Mouse (Mus musculus) heart, embryonic 16.5 days (tissue): ENCODE results near the gene Nr2e1. TPM values are rescaled to one million over a fixed set of nuclear protein-coding genes. Genes with fewer than 3 reads are reported as not detected.

Source experiments
- ATAC-seq: fragments of 200-750 bp; cut with Nextera tagmentation; replicated peaks from 2 replicates; pipeline ENCODE4 v1.8.0; 2017; ENCODE audit warnings: moderate number of reproducible peaks; ENCODE audit not compliant: insufficient read depth, low FRiP score; ENCODE audit errors: extremely low read depth
- H3K27ac ChIP-seq: fragments of 300-500 bp; sonication (generic); 2 replicates; pipeline ENCODE4 v1.5.1; 2014; ENCODE audit warnings: mild to moderate bottlenecking, low read length, control low read depth, moderate library complexity
- H3K27me3 ChIP-seq: fragments of 300-500 bp; sonication (generic); 2 replicates; pipeline ENCODE4 v1.6.1; 2014; ENCODE audit warnings: low read length, mixed read lengths; ENCODE audit not compliant: control insufficient read depth, insufficient read depth
- H3K36me3 ChIP-seq: fragments of 300-500 bp; sonication (generic); 2 replicates; pipeline ENCODE4 v1.6.1; 2014; ENCODE audit not compliant: control insufficient read depth, insufficient read depth
- H3K4me1 ChIP-seq: fragments of 300-500 bp; sonication (generic); 2 replicates; pipeline ENCODE4 v1.6.1; 2014; ENCODE audit warnings: low read length, mixed read lengths; ENCODE audit not compliant: control insufficient read depth, insufficient read depth
- H3K4me2 ChIP-seq: fragments of 300-500 bp; sonication (generic); 2 replicates; pipeline ENCODE4 v1.6.1; 2014; ENCODE audit warnings: low read depth, mild to moderate bottlenecking, control low read depth, low read length
- H3K4me3 ChIP-seq: fragments of 300-500 bp; sonication (generic); 2 replicates; pipeline ENCODE4 v1.5.1; 2014; ENCODE audit warnings: mild to moderate bottlenecking, control low read depth, low read length
- H3K9ac ChIP-seq: fragments of 300-500 bp; sonication (generic); 2 replicates; pipeline ENCODE4 v1.6.1; 2014; ENCODE audit warnings: low read length, control low read depth
- H3K9me3 ChIP-seq: fragments of 300-500 bp; sonication (generic); replicated peaks from 2 replicates; pipeline ENCODE4 v1.6.1; 2016; ENCODE audit warnings: low read length; ENCODE audit not compliant: control insufficient read depth
- WGBS: fragments of 180-500 bp; shearing (Covaris S2); extraction: QIAGEN DNeasy Blood & Tissue Kit; methylation state at CpG from one replicate; pipeline ENCODE4 v1.1.7; 2014; 5-methylcytosine and 5-hydroxymethylcytosine counted together
- polyA plus RNA-seq: library from polyadenylated mRNA; unstranded; fragments of >200 nt; fragmentation: Nextera tagmentation; extraction: Ambion mirVana; gene quantifications from 2 replicates; pipeline ENCODE4 v1.2.1, GENCODE M21; 2015

Gene Nr2e1
- polyA plus RNA-seq = not detected in 2 replicates

DNA sequence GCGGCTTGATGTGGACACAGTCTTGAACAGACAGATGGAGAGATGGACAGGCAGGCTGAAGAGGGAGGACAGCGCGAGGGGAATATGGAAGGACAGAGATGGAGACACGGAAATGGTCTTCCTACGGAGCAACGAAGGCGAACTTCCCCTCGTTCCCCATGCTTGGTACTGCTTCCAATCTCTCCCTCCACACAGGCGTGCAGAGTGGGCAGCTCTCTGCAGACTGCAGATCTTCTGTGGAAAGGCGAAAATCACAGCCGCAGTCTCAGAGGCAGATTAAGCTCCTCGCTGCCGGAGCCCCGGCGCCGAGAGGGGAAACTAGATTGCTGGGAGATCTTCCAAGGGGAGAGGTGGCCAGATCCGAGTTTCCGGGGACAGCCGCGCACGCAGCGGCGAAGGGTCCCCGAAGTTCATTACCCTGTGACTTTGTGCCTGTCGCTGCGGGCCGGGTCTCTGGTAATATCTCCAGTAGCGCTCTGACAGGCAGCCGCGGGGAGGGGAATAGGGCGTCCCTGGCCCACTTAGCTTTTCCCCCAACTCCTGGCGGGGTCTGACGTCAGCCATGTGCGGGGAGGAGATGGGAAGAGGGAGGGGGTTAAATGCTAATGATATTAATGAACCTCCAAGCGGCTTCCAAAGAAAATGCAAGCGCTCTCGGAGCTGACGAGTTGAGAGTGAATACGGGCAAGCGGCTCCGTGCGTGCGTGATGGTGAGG, at the start of gene Nr2e1, which contains the start of gene Ostm1:
TSS of gene Nr2e1 (minus strand) at position 476 of the 716 bp plus-strand sequence.
TSS of gene Ostm1 (plus strand) at position 666 of the 716 bp plus-strand sequence.
- H3K27me3 ChIP-seq = peaks cover 82% of the 10 kb centered on the region
- no peak within 1 kb of the TSS for H3K27ac ChIP-seq
- no peak for ATAC-seq
- peak within 1 kb of the TSS; percentile 41 for H3K4me2 ChIP-seq
- WGBS = under 1% methylated on average over 43 of the region's 43 CpGs
- no peaks in the 10 kb centered on the region for H3K9me3 ChIP-seq
- peak within 1 kb of the TSS; percentile 36 for H3K4me3 ChIP-seq
- H3K9ac ChIP-seq = no peak within 1 kb of the TSS
- no peaks in the 10 kb centered on the region for H3K36me3 ChIP-seq
- peaks cover 19% of the 10 kb centered on the region; the same call in 1 of the 2 replicates for H3K4me1 ChIP-seq

DNA sequence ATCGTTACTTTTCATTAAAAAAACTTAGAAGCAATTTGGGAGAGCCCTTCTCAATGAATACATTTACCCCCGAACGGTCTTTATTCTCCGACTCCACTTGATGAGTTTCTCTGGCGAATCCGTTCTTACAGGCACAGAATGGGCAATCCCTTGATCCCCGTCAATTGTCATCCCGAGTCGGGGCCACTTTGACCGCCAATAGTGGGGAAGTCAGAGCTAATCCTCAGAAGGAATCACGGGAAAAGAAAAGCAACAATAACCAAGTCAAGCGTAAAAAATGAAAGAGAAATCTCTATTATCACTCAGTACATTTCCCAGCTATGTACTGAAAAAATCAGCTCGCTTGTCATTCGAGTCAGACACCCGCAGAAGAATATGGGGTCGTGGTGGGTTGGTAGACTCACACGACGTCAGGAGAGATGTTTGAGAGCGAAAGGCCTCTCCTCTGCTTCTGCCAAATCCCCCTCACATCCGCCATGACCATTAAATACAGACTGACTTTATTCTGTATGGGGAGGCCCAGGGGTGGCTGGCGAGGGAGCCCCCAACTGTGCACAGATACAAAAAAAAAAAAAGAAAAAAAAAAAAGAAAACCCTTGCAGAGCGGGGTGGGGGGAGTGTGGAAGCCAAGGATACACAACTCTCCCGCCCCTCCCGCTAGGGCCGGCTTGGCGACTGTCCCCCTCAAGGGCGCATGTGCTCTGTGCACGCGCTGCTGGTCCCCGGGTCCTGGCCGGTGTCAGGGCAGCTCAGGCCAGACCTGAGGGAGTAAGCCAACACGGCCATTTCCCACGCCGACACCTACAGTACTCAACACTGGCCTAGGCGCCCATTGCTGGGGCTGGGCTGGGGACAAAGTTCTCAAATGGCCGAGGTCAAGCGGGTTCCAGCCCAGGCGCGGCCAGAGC, 49.3 kb upstream of the Nr2e1 start:
- no peaks in the 10 kb centered on the region for H3K36me3 ChIP-seq
- no peak for ATAC-seq
- peak overlapping the region; percentile 59 for H3K4me2 ChIP-seq
- H3K27ac ChIP-seq = no peak overlapping the region
- peak overlapping the region; percentile 43 for H3K4me3 ChIP-seq
- H3K9ac ChIP-seq = 0 out of 2 replicates have a peak overlapping the region, but pooled peaks have one; percentile 35
- H3K27me3 ChIP-seq = peaks cover 82% of the 10 kb centered on the region
- peaks cover 24% of the 10 kb centered on the region for H3K4me1 ChIP-seq
- H3K9me3 ChIP-seq = no peaks in the 10 kb centered on the region
- 2% methylated on average over 38 of the region's 39 CpGs for WGBS

DNA sequence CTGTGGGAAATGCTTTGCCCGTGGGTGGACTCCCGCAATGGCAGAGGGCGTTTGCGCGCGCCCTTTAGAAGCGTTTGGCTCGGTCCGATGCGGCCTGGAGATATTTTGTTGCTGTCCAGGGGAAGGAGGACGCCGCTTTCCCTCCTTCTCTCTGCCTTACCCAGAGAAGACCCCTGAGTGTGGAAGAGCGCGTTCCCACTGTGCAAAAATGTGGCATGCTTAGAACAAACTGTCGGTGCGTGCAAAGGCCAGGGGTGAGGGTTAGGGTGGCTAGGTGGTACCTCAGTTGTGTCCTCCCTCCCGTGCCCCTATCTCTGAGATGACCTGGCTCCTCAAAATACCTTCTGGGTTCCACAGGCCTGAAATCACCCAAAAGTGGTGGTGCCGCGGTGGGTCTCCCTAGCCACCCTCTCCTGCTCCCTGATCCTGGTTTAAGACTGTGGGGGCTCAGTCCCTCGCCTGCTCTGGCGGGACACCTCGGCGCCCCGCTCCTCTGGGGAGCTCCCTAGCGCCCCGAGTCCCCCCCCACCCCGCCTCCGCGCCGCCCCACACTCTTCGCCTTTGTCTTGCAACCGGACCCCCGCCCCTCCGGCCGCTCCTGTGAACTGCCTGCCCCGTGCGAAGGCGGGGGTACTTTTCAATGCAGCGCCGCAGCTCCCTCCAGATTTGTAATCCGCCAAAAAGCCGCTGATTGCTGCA, 48.5 kb upstream of the Nr2e1 start:
- Histone ChIP-seq H3K27ac (no peak overlapping the region), H3K4me3 (peak overlapping the region; percentile 43), H3K4me1 (peaks cover 24% of the 10 kb centered on the region), H3K27me3 (peaks cover 79% of the 10 kb centered on the region), H3K4me2 (peak overlapping the region; percentile 59), H3K9me3 (no peaks in the 10 kb centered on the region), H3K9ac (no peak overlapping the region), H3K36me3 (no peaks in the 10 kb centered on the region)
- no peak for ATAC-seq
- 2% methylated on average over 42 of the region's 42 CpGs for WGBS

DNA sequence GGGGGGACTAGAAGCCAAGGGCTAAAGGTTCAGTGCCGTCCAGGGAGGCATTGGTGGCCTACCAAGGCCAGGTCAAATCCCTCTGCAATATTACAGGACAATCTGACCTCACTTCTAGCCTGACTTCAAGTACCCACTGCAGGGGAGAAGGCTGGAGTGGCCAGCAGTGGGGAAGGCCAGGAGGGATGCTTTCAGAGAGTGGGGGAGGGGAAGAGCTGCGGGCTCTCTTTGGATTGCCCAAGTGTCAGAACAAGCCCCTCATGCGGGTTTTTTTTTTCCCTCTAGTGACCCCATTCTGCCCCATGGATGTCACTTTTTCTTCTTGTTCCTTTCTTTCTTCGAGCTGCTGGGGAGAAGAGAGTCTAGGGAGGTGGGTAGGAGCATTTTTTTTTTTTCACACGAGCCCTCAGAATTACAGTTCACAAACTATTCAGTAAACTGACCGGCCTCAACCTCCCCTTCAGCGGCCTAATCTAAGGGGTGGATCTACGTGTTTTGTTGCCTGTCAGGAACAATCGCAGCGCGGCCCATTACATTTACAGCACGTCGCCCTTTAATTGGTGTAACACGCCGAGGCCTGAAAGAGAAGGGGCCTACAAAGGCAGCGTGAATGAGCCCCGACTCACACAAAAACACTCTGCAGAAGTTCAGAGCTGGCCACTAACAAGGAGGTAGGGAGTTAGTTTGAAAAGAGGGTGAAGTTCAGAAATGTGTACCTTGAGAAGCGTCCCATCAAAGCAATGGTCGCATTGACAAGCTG, 47.3 kb upstream of the Nr2e1 start:
- H3K27ac ChIP-seq = no peak overlapping the region
- 10% methylated on average over 19 of the region's 19 CpGs for WGBS
- H3K4me2 ChIP-seq = no peak overlapping the region
- H3K4me1 ChIP-seq = peaks cover 20% of the 10 kb centered on the region
- H3K36me3 ChIP-seq = no peaks in the 10 kb centered on the region
- no peaks in the 10 kb centered on the region for H3K9me3 ChIP-seq
- H3K27me3 ChIP-seq = peaks cover 71% of the 10 kb centered on the region
- no peak overlapping the region for H3K4me3 ChIP-seq
- no peak for ATAC-seq
- H3K9ac ChIP-seq = no peak overlapping the region

GRCm38 (mm10) chr10:42625907-42626306, 42.5 kb upstream of the Nr2e1 start:
- no peaks in the 10 kb centered on the region for H3K9me3 ChIP-seq
- H3K4me1 ChIP-seq = no peaks in the 10 kb centered on the region
- H3K36me3 ChIP-seq = no peaks in the 10 kb centered on the region
- no peak overlapping the region for H3K27ac ChIP-seq
- no peak for ATAC-seq
- H3K9ac ChIP-seq = no peak overlapping the region
- peaks cover 35% of the 10 kb centered on the region for H3K27me3 ChIP-seq
- no peak overlapping the region for H3K4me3 ChIP-seq
- no peak overlapping the region for H3K4me2 ChIP-seq
- 60% methylated on average over 2 of the region's 2 CpGs for WGBS

DNA sequence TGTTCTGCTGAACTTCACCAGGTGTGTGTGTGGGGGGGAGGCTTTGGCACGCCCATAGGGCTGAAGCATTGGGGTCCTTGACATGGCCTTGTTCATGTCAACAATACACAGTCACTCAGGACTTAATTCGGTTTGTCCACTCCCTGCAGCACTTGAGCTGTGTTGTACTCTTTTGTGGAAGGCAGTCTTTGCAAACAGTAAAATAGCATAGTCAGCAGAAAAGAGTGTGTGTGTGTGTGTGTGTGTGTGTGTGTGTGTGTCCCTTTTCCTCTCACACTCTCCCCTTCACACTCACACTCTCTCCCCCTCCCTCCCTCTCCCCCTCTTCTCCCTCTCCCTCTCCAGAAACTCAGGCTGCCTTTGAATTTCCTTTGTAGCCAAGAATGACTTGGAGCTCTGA, 34.9 kb upstream of the Nr2e1 start:
- H3K4me1 ChIP-seq = no peaks in the 10 kb centered on the region
- no peak overlapping the region for H3K9ac ChIP-seq
- no peaks in the 10 kb centered on the region for H3K36me3 ChIP-seq
- H3K4me2 ChIP-seq = no peak overlapping the region
- H3K9me3 ChIP-seq = 0 out of 2 replicates have a peak, but pooled peaks cover 5% of the 10 kb centered on the region
- no peak overlapping the region for H3K27ac ChIP-seq
- WGBS = 37% methylated on average over 2 of the region's 2 CpGs
- H3K27me3 ChIP-seq = peaks cover 35% of the 10 kb centered on the region
- no peak overlapping the region for H3K4me3 ChIP-seq
- ATAC-seq = no peak

GRCm38 (mm10) chr10:42614766-42615165, 31.3 kb upstream of the Nr2e1 start:
- Histone ChIP-seq H3K9me3 (0 out of 2 replicates have a peak, but pooled peaks cover 5% of the 10 kb centered on the region), H3K4me1 (no peaks in the 10 kb centered on the region), H3K27ac (no peak overlapping the region), H3K27me3 (peaks cover 64% of the 10 kb centered on the region), H3K4me2 (no peak overlapping the region), H3K9ac (no peak overlapping the region), H3K36me3 (no peaks in the 10 kb centered on the region), H3K4me3 (no peak overlapping the region)
- no peak for ATAC-seq
- 21% methylated on average over 9 of the region's 9 CpGs for WGBS

DNA sequence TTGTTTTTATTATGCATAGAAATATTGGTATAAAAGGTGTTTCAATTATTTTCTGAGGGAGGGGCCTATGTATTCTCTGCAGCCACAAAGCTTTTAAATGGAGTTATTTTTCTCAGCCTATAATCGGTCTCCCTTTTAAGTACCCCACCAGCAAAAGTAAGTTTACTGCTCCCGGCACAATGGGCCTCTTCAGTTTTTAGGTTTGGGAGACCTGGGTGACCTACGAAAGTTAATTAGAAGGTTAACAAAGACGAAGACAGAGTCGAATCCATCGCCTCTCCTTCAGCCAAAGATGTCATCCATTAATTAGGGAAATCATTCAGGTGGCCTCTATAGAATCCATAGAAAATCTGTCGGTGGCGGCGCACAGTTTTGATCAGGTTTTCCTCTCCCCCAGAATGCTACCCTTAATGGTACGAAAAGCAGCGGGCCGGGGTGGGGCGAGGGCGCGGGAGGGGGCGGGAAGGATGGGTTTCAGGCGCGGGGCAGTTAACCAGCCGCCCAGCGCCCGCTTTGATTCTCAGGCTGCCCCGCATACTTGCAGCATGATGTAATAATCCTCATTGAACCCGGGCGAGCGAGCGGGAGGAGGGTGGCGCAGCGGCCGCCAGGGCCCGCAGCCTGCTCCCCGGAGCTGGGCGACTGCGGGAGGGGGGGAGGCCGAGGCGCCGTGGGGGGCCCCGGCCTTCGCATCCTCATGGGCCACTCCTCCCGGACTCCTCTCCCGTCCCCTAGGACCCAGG, 30.4 kb upstream of the Nr2e1 start:
- peak overlapping the region; percentile 75 for H3K4me2 ChIP-seq
- H3K27me3 ChIP-seq = peaks cover 64% of the 10 kb centered on the region
- H3K4me3 ChIP-seq = peak overlapping the region; percentile 52
- H3K4me1 ChIP-seq = no peaks in the 10 kb centered on the region
- H3K9ac ChIP-seq = peak overlapping the region; percentile 63
- H3K27ac ChIP-seq = no peak overlapping the region
- H3K36me3 ChIP-seq = no peaks in the 10 kb centered on the region
- 1% methylated on average over 35 of the region's 40 CpGs for WGBS
- ATAC-seq = peak; percentile 58
- H3K9me3 ChIP-seq = 0 out of 2 replicates have a peak, but pooled peaks cover 5% of the 10 kb centered on the region
